Mouse (Mus musculus): ENCODE data around the gene Serpina7. TPM values are rescaled to one million over a fixed set of nuclear protein-coding genes. Genes with fewer than 3 reads are reported as not detected.

The Serpina7 gene
- polyA plus RNA-seq (2012; ENCODE audit: insufficient read depth, insufficient read length, missing spikeins), result not detected in 2 replicates

DNA sequence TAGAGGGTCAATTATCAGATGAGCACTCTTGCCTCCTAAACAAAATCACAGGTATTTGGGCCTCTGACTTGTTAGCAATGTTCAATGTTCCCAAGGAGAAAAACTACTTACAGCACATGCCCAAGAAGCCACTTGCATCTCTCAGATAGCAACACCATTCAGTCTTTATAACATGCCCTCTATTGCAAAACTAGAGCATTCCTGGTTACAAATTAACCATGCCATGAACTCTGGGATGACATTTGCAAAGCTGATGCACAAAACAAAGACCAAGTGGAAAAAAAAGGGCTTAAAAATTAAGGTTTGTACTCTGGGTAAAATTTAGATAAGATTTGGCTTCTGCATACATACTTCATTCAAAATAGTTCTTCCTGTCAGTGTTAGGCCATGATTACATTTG lies at the start of gene Serpina7:
Gene Serpina7, minus strand, starts transcription at position 160 of the 400 bp plus-strand sequence.
- TF ChIP-seq POLR2A (IDR thresholded peaks at IDR 0.05; ENCODE audit: borderline replicate concordance, low read depth, low read length) (no peak), CTCF (IDR thresholded peaks at IDR 0.05; ENCODE audit: low read depth, low read length) (no peak)
- Histone ChIP-seq H3K4me1 (ENCODE audit: control insufficient read depth, insufficient read depth, low read length) (no peaks in the 10 kb centered on the region), H3K27ac (ENCODE audit: insufficient read depth, low read depth, low read length) (no peak within 1 kb of the TSS), H3K4me3 (ENCODE audit: insufficient read depth, low read length) (no peak within 1 kb of the TSS)

- TF ChIP-seq CTCF (IDR thresholded peaks at IDR 0.05; ENCODE audit: low read depth, low read length) (no peak), POLR2A (IDR thresholded peaks at IDR 0.05; ENCODE audit: borderline replicate concordance, low read depth, low read length) (no peak)
- Histone ChIP-seq H3K4me3 (ENCODE audit: insufficient read depth, low read length) (no peak overlapping the region), H3K27ac (ENCODE audit: insufficient read depth, low read depth, low read length) (no peak overlapping the region), H3K4me1 (ENCODE audit: control insufficient read depth, insufficient read depth, low read length) (no peaks in the 10 kb centered on the region)
Observed at GRCm38 (mm10) chrX:139134031-139134430, 49.0 kb upstream of the Serpina7 start.

GRCm38 (mm10) chrX:139097197-139097596 lies 12.2 kb upstream of the Serpina7 start:
- no peak overlapping the region for H3K4me3 ChIP-seq (ENCODE audit: insufficient read depth, low read length)
- no peak overlapping the region for H3K27ac ChIP-seq (ENCODE audit: insufficient read depth, low read depth, low read length)

DNA sequence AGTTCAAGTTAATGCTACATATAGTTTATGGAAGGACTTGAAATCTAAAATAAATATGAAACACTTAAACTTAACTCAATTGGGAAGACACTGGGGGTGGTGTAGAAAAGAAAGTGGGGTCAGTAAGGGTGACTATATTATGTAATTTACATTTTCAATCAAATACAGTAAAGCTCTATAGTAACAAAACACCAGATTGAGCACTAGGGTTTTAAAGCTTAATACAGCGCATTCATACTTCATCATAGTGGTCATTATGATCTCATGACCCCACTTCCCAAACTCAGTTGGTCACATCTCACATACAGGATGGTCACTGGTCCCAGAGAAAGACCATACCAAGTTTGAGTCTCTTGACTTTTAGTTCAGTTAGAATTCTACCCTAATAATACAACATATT lies 907 bp upstream of the Serpina7 start, which contains the start of gene 4930513O06Rik:
Gene 4930513O06Rik, plus strand, starts transcription at position 301 of the 400 bp plus-strand sequence.
- no peak for TF ChIP-seq CTCF (IDR thresholded peaks at IDR 0.05; ENCODE audit: low read depth, low read length)
- no peak for TF ChIP-seq POLR2A (IDR thresholded peaks at IDR 0.05; ENCODE audit: borderline replicate concordance, low read depth, low read length)
- Histone ChIP-seq H3K4me1 (ENCODE audit: control insufficient read depth, insufficient read depth, low read length) (no peaks in the 10 kb centered on the region), H3K27ac (ENCODE audit: insufficient read depth, low read depth, low read length) (no peak within 1 kb of the TSS), H3K4me3 (ENCODE audit: insufficient read depth, low read length) (no peak within 1 kb of the TSS)

More at GRCm38 (mm10) chrX:139097197-139097596, 12.2 kb upstream of the Serpina7 start:
- no peak for TF ChIP-seq POLR2A (IDR thresholded peaks at IDR 0.05; ENCODE audit: borderline replicate concordance, low read depth, low read length)
- no peak for TF ChIP-seq CTCF (IDR thresholded peaks at IDR 0.05; ENCODE audit: low read depth, low read length)
- H3K4me1 ChIP-seq (ENCODE audit: control insufficient read depth, insufficient read depth, low read length), result no peaks in the 10 kb centered on the region

DNA sequence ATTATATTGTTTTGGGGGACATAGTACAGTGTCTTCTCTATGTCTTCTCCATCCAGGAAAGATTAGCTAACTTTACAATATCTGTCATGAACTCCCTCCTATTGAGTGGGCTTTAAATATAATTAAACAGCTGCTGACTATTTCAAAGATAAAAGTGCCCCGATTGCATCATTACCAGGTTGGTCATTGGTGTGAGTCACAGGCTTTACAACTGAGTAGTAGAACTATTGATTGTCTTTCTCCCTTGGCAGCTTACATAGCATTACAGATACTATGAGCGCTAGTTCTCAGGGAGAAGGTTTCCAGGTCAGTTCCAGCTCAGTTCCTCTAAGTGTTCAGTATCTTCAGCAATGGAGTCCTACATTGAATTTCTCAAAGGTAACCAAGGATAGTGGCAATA lies 6.5 kb downstream of the Serpina7 start:
- Histone ChIP-seq H3K27ac (ENCODE audit: insufficient read depth, low read depth, low read length) (no peak overlapping the region), H3K4me3 (ENCODE audit: insufficient read depth, low read length) (no peak overlapping the region), H3K4me1 (ENCODE audit: control insufficient read depth, insufficient read depth, low read length) (no peaks in the 10 kb centered on the region)
- TF ChIP-seq CTCF (IDR thresholded peaks at IDR 0.05; ENCODE audit: low read depth, low read length) (no peak), POLR2A (IDR thresholded peaks at IDR 0.05; ENCODE audit: borderline replicate concordance, low read depth, low read length) (no peak)

- TF ChIP-seq POLR2A (IDR thresholded peaks at IDR 0.05; ENCODE audit: borderline replicate concordance, low read depth, low read length), result no peak
- no peak for TF ChIP-seq CTCF (IDR thresholded peaks at IDR 0.05; ENCODE audit: low read depth, low read length)
- Histone ChIP-seq H3K4me1 (ENCODE audit: control insufficient read depth, insufficient read depth, low read length) (no peaks in the 10 kb centered on the region), H3K4me3 (ENCODE audit: insufficient read depth, low read length) (no peak overlapping the region), H3K27ac (ENCODE audit: insufficient read depth, low read depth, low read length) (no peak overlapping the region)
Observed at GRCm38 (mm10) chrX:139064078-139064477, 21.0 kb downstream of the Serpina7 start.

DNA sequence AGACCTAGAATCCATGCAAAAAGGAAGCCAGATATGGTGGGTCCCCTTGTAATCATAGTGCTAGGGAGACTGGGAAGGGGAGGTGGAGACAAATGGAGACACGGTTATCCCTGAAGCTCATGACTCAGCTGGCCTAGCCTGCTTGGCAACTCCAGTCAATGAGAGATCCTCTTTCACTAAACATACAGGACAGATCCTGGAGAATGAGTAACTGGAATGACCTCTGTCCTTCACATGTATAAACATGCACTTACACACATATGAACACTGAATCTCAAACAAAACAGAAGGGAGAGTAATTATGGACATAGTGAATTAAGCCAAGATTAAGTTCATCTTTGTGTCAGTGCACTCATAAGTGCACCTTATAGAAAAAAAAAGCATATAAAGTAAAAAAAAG lies 31.9 kb downstream of the Serpina7 start:
- Histone ChIP-seq H3K27ac (ENCODE audit: insufficient read depth, low read depth, low read length) (no peak overlapping the region), H3K4me3 (ENCODE audit: insufficient read depth, low read length) (no peak overlapping the region), H3K4me1 (ENCODE audit: control insufficient read depth, insufficient read depth, low read length) (no peaks in the 10 kb centered on the region)
- TF ChIP-seq POLR2A (IDR thresholded peaks at IDR 0.05; ENCODE audit: borderline replicate concordance, low read depth, low read length), result no peak
- TF ChIP-seq CTCF (IDR thresholded peaks at IDR 0.05; ENCODE audit: low read depth, low read length), result no peak

- H3K27ac ChIP-seq (ENCODE audit: insufficient read depth, low read depth, low read length), result no peak overlapping the region
- H3K4me1 ChIP-seq (ENCODE audit: control insufficient read depth, insufficient read depth, low read length), result no peaks in the 10 kb centered on the region
- H3K4me3 ChIP-seq (ENCODE audit: insufficient read depth, low read length), result no peak overlapping the region
- no peak for TF ChIP-seq CTCF (IDR thresholded peaks at IDR 0.05; ENCODE audit: low read depth, low read length)
Observed at GRCm38 (mm10) chrX:139051976-139052375, 33.1 kb downstream of the Serpina7 start.

DNA sequence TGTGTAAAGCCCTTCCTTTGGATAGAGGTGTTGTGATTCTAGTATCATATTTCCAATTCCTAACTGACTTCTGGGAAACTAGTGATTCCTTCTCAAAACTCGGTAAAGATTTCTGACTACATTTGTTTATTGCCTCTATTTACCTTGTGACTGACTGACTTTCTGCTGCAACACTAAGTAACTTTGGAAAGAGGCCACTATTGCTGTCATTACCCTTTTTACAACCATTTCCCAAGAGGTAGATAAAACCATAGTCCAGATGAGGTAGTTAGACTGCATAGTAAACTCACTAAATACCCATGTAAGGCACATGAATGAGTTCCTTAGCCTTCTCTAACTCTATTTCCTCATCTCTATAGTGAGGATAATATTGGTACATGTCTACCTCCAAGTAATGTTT lies 43.9 kb downstream of the Serpina7 start:
- H3K27ac ChIP-seq (ENCODE audit: insufficient read depth, low read depth, low read length), result no peak overlapping the region
- no peak overlapping the region for H3K4me3 ChIP-seq (ENCODE audit: insufficient read depth, low read length)
- TF ChIP-seq CTCF (IDR thresholded peaks at IDR 0.05; ENCODE audit: low read depth, low read length), result no peak
- no peak for TF ChIP-seq POLR2A (IDR thresholded peaks at IDR 0.05; ENCODE audit: borderline replicate concordance, low read depth, low read length)

GRCm38 (mm10) chrX:139039314-139039713 lies 45.7 kb downstream of the Serpina7 start:
- no peak overlapping the region for H3K27ac ChIP-seq (ENCODE audit: insufficient read depth, low read depth, low read length)
- TF ChIP-seq POLR2A (IDR thresholded peaks at IDR 0.05; ENCODE audit: borderline replicate concordance, low read depth, low read length) (no peak), CTCF (IDR thresholded peaks at IDR 0.05; ENCODE audit: low read depth, low read length) (no peak)
- H3K4me1 ChIP-seq (ENCODE audit: control insufficient read depth, insufficient read depth, low read length), result no peaks in the 10 kb centered on the region
- no peak overlapping the region for H3K4me3 ChIP-seq (ENCODE audit: insufficient read depth, low read length)

More for the DNA sequence above, 43.9 kb downstream of the Serpina7 start:
- H3K4me1 ChIP-seq (ENCODE audit: control insufficient read depth, insufficient read depth, low read length), result no peaks in the 10 kb centered on the region

GRCm38 (mm10) chrX:139037666-139038065 lies 47.4 kb downstream of the Serpina7 start:
- no peak overlapping the region for H3K4me3 ChIP-seq (ENCODE audit: insufficient read depth, low read length)
- H3K4me1 ChIP-seq (ENCODE audit: control insufficient read depth, insufficient read depth, low read length), result no peaks in the 10 kb centered on the region
- no peak overlapping the region for H3K27ac ChIP-seq (ENCODE audit: insufficient read depth, low read depth, low read length)
- TF ChIP-seq POLR2A (IDR thresholded peaks at IDR 0.05; ENCODE audit: borderline replicate concordance, low read depth, low read length) (no peak), CTCF (IDR thresholded peaks at IDR 0.05; ENCODE audit: low read depth, low read length) (no peak)

Other genes starting within 250 kb of the Serpina7 start
- not detected in 2 replicates for gene Nrk, start 170.8 kb downstream of the Serpina7 start, polyA plus RNA-seq (2012; ENCODE audit: insufficient read depth, insufficient read length, missing spikeins)
- gene 4930513O06Rik, start 1.0 kb upstream of the Serpina7 start, polyA plus RNA-seq (2012; ENCODE audit: insufficient read depth, insufficient read length, missing spikeins), result not detected in 2 replicates
- gene 4933428M09Rik, start 94.0 kb upstream of the Serpina7 start, polyA plus RNA-seq (2012; ENCODE audit: insufficient read depth, insufficient read length, missing spikeins), result not detected in 2 replicates
- gene Mum1l1, start 124.8 kb upstream of the Serpina7 start, polyA plus RNA-seq (2012; ENCODE audit: insufficient read depth, insufficient read length, missing spikeins), result not detected in 2 replicates
- gene Trap1a, start 248.4 kb upstream of the Serpina7 start, polyA plus RNA-seq (2012; ENCODE audit: insufficient read depth, insufficient read length, missing spikeins), result not detected in 2 replicates